Comparison of ENCODE assay signal across 13 mouse cellular contexts in genomic region chr13:28692587-28692986, GRCm38 (mm10).
DNase-seq lines count a peak whose midpoint lies in the region; ATAC-seq and TF ChIP-seq lines count a peak whose summit lies in the region.
"Had no signal": no experiment of that assay in that cellular context is flagged by ENCODE, and none has a peak within 500 bp of the region (broad histone marks: within the 10 kb centered on the region; RNA-seq: fewer than 3 reads in every experiment).

No protein-coding gene starts in this region.

- H3K36me3 ChIP-seq in intestine, embryonic 14.5 days (ENCODE audit: control insufficient read depth, insufficient read depth, low read length) = no peaks in the 10 kb centered on the region
- H3K36me3 ChIP-seq in intestine, postnatal 0 days (ENCODE audit: control insufficient read depth, insufficient read depth) = no peaks in the 10 kb centered on the region
- H3K36me3 ChIP-seq in midbrain, embryonic 15.5 days (replicated peaks) = no peaks in the 10 kb centered on the region
- H3K36me3 ChIP-seq in midbrain, postnatal 0 days (ENCODE audit: insufficient read depth, low read length) = no peaks in the 10 kb centered on the region
- H3K36me3 ChIP-seq in embryonic facial prominence, embryonic 12.5 days = 0 out of 2 replicates have a peak, but pooled peaks cover 3% of the 10 kb centered on the region

- H3K9me3 ChIP-seq in intestine, embryonic 14.5 days (ENCODE audit: control insufficient read depth, low read length) = no peaks in the 10 kb centered on the region
- H3K9me3 ChIP-seq in intestine, postnatal 0 days (ENCODE audit: control insufficient read depth) = no peaks in the 10 kb centered on the region
- no peaks in the 10 kb centered on the region for H3K9me3 ChIP-seq in midbrain, embryonic 15.5 days
- no peaks in the 10 kb centered on the region for H3K9me3 ChIP-seq in midbrain, postnatal 0 days (ENCODE audit: low read length)
- no peaks in the 10 kb centered on the region for H3K9me3 ChIP-seq in embryonic facial prominence, embryonic 12.5 days

- H3K4me2 ChIP-seq in intestine, embryonic 14.5 days (ENCODE audit: low read length) = no peak overlapping the region
- H3K4me2 ChIP-seq in intestine, postnatal 0 days (replicated peaks; ENCODE audit: low read depth) = no peak overlapping the region
- no peak overlapping the region for H3K4me2 ChIP-seq in midbrain, embryonic 15.5 days
- no peak overlapping the region for H3K4me2 ChIP-seq in midbrain, postnatal 0 days (ENCODE audit: low read depth, low read length, poor library complexity, severe bottlenecking)
- H3K4me2 ChIP-seq in embryonic facial prominence, embryonic 12.5 days (replicated peaks) = no peak overlapping the region

- H3K4me3 ChIP-seq in intestine, embryonic 14.5 days (ENCODE audit: low read depth, low read length) = no peak overlapping the region
- H3K4me3 ChIP-seq in intestine, postnatal 0 days (ENCODE audit: low read depth, low read length) = no peak overlapping the region
- no peak overlapping the region for H3K4me3 ChIP-seq in midbrain, embryonic 15.5 days
- no peak overlapping the region for H3K4me3 ChIP-seq in midbrain, postnatal 0 days (ENCODE audit: low read depth, low read length)
- no peak overlapping the region for H3K4me3 ChIP-seq in embryonic facial prominence, embryonic 12.5 days
- H3K4me3 ChIP-seq: heart, adult 2 months had no signal

- ATAC-seq in intestine, embryonic 14.5 days (replicated peaks; ENCODE audit: low FRiP score, low TSS enrichment, low read depth) = no peak
- ATAC-seq in intestine, postnatal 0 days = no peak
- no peak for ATAC-seq in midbrain, embryonic 15.5 days (replicated peaks)
- no peak for ATAC-seq in midbrain, postnatal 0 days (ENCODE audit: low FRiP score)
- no peak for ATAC-seq in embryonic facial prominence, embryonic 12.5 days (ENCODE audit: insufficient number of reproducible peaks, insufficient read depth, low FRiP score, low TSS enrichment)

- H3K9ac ChIP-seq in intestine, embryonic 14.5 days (ENCODE audit: low read length) = no peak overlapping the region
- H3K9ac ChIP-seq in intestine, postnatal 0 days (ENCODE audit: low read depth, low read length) = no peak overlapping the region
- H3K9ac ChIP-seq in midbrain, embryonic 15.5 days = no peak overlapping the region
- H3K9ac ChIP-seq in midbrain, postnatal 0 days (replicated peaks; ENCODE audit: low read length, poor library complexity, severe bottlenecking) = no peak overlapping the region
- no peak overlapping the region for H3K9ac ChIP-seq in embryonic facial prominence, embryonic 12.5 days

- H3K27me3 ChIP-seq in intestine, embryonic 14.5 days (replicated peaks; ENCODE audit: control insufficient read depth, insufficient read depth, low read length) = no peaks in the 10 kb centered on the region
- H3K27me3 ChIP-seq in intestine, postnatal 0 days (replicated peaks; ENCODE audit: control insufficient read depth, insufficient read depth, low read length) = no peaks in the 10 kb centered on the region
- no peaks in the 10 kb centered on the region for H3K27me3 ChIP-seq in midbrain, embryonic 15.5 days (replicated peaks)
- no peaks in the 10 kb centered on the region for H3K27me3 ChIP-seq in midbrain, postnatal 0 days (ENCODE audit: insufficient read depth, low read length)
- H3K27me3 ChIP-seq in embryonic facial prominence, embryonic 12.5 days = no peaks in the 10 kb centered on the region

- no peak overlapping the region; the same call in 1 of the 2 replicates for H3K27ac ChIP-seq in intestine, embryonic 14.5 days (ENCODE audit: low read depth)
- no peak overlapping the region for H3K27ac ChIP-seq in intestine, postnatal 0 days (ENCODE audit: low read depth, low read length)
- H3K27ac ChIP-seq in midbrain, embryonic 15.5 days = 0 out of 2 replicates have a peak overlapping the region, but pooled peaks have one; percentile 21
- no peak overlapping the region for H3K27ac ChIP-seq in midbrain, postnatal 0 days (ENCODE audit: low read depth, low read length)
- peak overlapping the region; percentile 60; the same call in 1 of the 2 replicates for H3K27ac ChIP-seq in embryonic facial prominence, embryonic 12.5 days
- H3K27ac ChIP-seq: heart, adult 2 months; macrophage had no signal

- H3K4me1 ChIP-seq in intestine, embryonic 14.5 days (replicated peaks; ENCODE audit: control insufficient read depth, insufficient read depth, low read length) = peaks cover 9% of the 10 kb centered on the region; the same call in 1 of the 2 replicates
- H3K4me1 ChIP-seq in intestine, postnatal 0 days (replicated peaks; ENCODE audit: control insufficient read depth, insufficient read depth, low read length) = no peaks in the 10 kb centered on the region
- peaks cover 7% of the 10 kb centered on the region for H3K4me1 ChIP-seq in midbrain, embryonic 15.5 days
- H3K4me1 ChIP-seq in midbrain, postnatal 0 days (ENCODE audit: insufficient read depth, low read length) = peaks cover 2% of the 10 kb centered on the region; the same call in 1 of the 2 replicates
- peaks cover 57% of the 10 kb centered on the region for H3K4me1 ChIP-seq in embryonic facial prominence, embryonic 12.5 days

- TF ChIP-seq CTCF in intestine, postnatal 0 days (IDR thresholded peaks at IDR 0.05; ENCODE audit: low read depth) = no peak
- no peak for TF ChIP-seq CTCF in midbrain, postnatal 0 days (IDR thresholded peaks at IDR 0.05)

- peak; percentile 54 for DNase-seq in intestine, embryonic 14.5 days (ENCODE audit: low spot score)
- DNase-seq in midbrain, postnatal 0 days (ENCODE audit: low spot score) = no peak
- peak; percentile 28 for DNase-seq in MN1 (ENCODE audit: low spot score)
- DNase-seq in urinary bladder, postnatal 25 days (ENCODE audit: low spot score) = no peak
- no peak for DNase-seq in cerebellum, postnatal 14 days
- DNase-seq: cerebellum, adult 2 months; heart, adult 2 months; heart, postnatal 4 days; kidney, adult 18-20 months had no signal

- WGBS in intestine, embryonic 14.5 days = 41% methylated on average over 5 of the region's 5 CpGs
- WGBS in intestine, postnatal 0 days = 43% methylated on average over 5 of the region's 5 CpGs
- 67% methylated on average over 5 of the region's 5 CpGs for WGBS in midbrain, embryonic 15.5 days
- 78% methylated on average over 5 of the region's 5 CpGs for WGBS in midbrain, postnatal 0 days
- 64% methylated on average over 5 of the region's 5 CpGs for WGBS in embryonic facial prominence, embryonic 12.5 days

Comparison
In these comparisons a context has a peak if more than half of its experiments do, and no peak if none do; other contexts are left out.
1. H3K27ac ChIP-seq: peak in midbrain, embryonic 15.5 days (single experiment) and embryonic facial prominence, embryonic 12.5 days (single experiment); none in intestine, embryonic 14.5 days (single experiment), intestine, postnatal 0 days (single experiment) and midbrain, postnatal 0 days (single experiment).
2. DNase-seq: peak in intestine, embryonic 14.5 days (single experiment) and MN1 (single experiment); none in midbrain, postnatal 0 days (single experiment), urinary bladder, postnatal 25 days (single experiment) and cerebellum, postnatal 14 days (0 of 2).